Mouse (Mus musculus): ENCODE results near the gene Ybey. TPM values are rescaled to one million over a fixed set of nuclear protein-coding genes. Genes with fewer than 3 reads are reported as not detected.

The Ybey gene
- polyA plus RNA-seq, 1 experiment from 2014 or later, result 5.9 TPM

DNA sequence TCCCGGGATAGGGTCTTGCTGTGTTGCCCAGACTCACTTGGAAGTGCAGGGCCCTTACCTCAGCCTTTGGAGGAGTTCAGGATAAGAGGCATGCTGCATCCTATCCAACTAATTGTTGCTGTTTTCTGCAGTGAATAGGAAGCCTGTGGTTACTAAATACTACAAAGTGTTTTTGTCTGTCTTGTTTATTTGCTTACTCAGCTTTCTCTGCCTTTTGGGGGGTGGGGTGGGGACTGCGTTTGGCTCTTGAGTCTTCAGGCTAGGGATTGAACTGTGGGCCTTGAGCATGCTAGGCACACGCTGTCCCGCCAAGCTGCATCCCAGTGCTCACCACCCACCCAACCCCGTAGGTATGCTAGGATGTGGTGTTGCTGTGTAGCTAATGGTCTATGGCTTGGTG is 4.8 kb upstream of the Ybey start:
- H3K27me3 ChIP-seq (replicated peaks; ENCODE audit: insufficient read depth, low read length), result no peaks in the 10 kb centered on the region
- WGBS, result 90% methylated on average over 5 of the region's 5 CpGs

GRCm38 (mm10) chr10:76462721-76463120 is 6.2 kb downstream of the Ybey start:
- WGBS, result 88% methylated on average over 6 of the region's 6 CpGs
- Histone ChIP-seq H3K27ac (ENCODE audit: low read length) (no peak overlapping the region), H3K36me3 (ENCODE audit: insufficient read depth, low read length) (no peaks in the 10 kb centered on the region), H3K4me3 (ENCODE audit: low read depth, low read length) (no peak overlapping the region), H3K9ac (replicated peaks; ENCODE audit: low read depth) (no peak overlapping the region), H3K4me2 (replicated peaks; ENCODE audit: low read depth, low read length) (no peak overlapping the region), H3K9me3 (ENCODE audit: low read length) (no peaks in the 10 kb centered on the region), H3K4me1 (ENCODE audit: insufficient read depth, low read depth, low read length) (no peaks in the 10 kb centered on the region), H3K27me3 (replicated peaks; ENCODE audit: insufficient read depth, low read length) (no peaks in the 10 kb centered on the region)
- DNase-seq (ENCODE audit: low spot score) (no peak), ATAC-seq (no peak)
- TF ChIP-seq EP300 (IDR thresholded peaks at IDR 0.05) (no peak), CTCF (IDR thresholded peaks at IDR 0.05) (no peak)

More for the DNA sequence above, 4.8 kb upstream of the Ybey start:
- ATAC-seq (no peak), DNase-seq (ENCODE audit: low spot score) (no peak)
- no peak overlapping the region for H3K4me3 ChIP-seq (ENCODE audit: low read depth, low read length)
- H3K9ac ChIP-seq (replicated peaks; ENCODE audit: low read depth), result no peak overlapping the region
- H3K9me3 ChIP-seq (ENCODE audit: low read length), result no peaks in the 10 kb centered on the region
- no peaks in the 10 kb centered on the region for H3K4me1 ChIP-seq (ENCODE audit: insufficient read depth, low read depth, low read length)
- H3K36me3 ChIP-seq (ENCODE audit: insufficient read depth, low read length), result peaks cover 28% of the 10 kb centered on the region
- H3K27ac ChIP-seq (ENCODE audit: low read length), result no peak overlapping the region
- H3K4me2 ChIP-seq (replicated peaks; ENCODE audit: low read depth, low read length), result no peak overlapping the region
- TF ChIP-seq CTCF (IDR thresholded peaks at IDR 0.05), result no peak
- no peak for TF ChIP-seq EP300 (IDR thresholded peaks at IDR 0.05)

DNA sequence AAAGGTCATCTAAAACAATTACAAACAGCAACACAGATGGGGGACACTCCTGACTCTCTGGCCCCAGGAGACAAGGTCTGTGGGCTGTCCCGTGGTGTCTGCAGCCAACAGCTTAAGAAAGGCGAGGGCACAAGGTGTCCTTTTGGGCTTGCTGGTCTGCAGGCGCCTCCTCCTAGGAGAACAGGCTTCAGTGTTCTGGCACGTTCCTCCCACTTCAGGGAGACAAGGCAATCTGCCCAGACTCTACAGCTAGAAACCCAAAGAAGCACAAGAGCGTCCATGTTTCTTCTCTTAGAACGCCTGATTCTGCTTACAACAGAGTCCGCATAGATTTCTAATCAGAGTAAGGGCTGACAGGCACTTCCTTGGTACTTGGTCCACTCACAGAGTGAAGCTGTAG is 6.6 kb downstream of the Ybey start:
- no peak for TF ChIP-seq CTCF (IDR thresholded peaks at IDR 0.05)
- TF ChIP-seq EP300 (IDR thresholded peaks at IDR 0.05), result no peak
- WGBS, result 81% methylated on average over 7 of the region's 7 CpGs

GRCm38 (mm10) chr10:76461255-76461654 is 7.7 kb downstream of the Ybey start:
- H3K36me3 ChIP-seq (ENCODE audit: insufficient read depth, low read length), result no peaks in the 10 kb centered on the region

More for the DNA sequence above, 6.6 kb downstream of the Ybey start:
- Histone ChIP-seq H3K4me1 (ENCODE audit: insufficient read depth, low read depth, low read length) (no peaks in the 10 kb centered on the region), H3K27me3 (replicated peaks; ENCODE audit: insufficient read depth, low read length) (no peaks in the 10 kb centered on the region), H3K4me2 (replicated peaks; ENCODE audit: low read depth, low read length) (no peak overlapping the region), H3K9me3 (ENCODE audit: low read length) (no peaks in the 10 kb centered on the region), H3K27ac (ENCODE audit: low read length) (no peak overlapping the region), H3K4me3 (ENCODE audit: low read depth, low read length) (no peak overlapping the region), H3K9ac (replicated peaks; ENCODE audit: low read depth) (no peak overlapping the region), H3K36me3 (ENCODE audit: insufficient read depth, low read length) (no peaks in the 10 kb centered on the region)
- DNase-seq (ENCODE audit: low spot score), result no peak
- no peak for ATAC-seq

DNA sequence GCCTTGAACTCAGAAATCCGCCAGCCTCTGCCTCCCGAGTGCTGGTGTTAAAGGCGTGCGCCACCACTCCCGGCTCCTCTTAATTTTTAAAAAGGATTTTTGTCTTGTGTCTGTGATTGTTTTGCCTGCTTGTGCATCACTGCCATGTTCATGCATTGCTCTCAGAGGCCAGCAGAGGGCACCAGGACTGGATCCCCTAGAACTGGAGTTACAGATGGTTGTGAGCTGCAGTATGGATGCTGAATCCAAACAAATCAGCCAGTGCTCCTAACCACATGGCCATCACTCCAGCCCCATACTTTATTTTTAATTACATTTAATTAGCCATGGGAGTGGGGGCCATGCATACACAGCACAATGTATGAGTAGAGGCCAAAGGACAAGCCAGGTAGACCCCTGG is 13.6 kb downstream of the Ybey start:
- TF ChIP-seq EP300 (IDR thresholded peaks at IDR 0.05) (no peak), CTCF (IDR thresholded peaks at IDR 0.05) (peak; percentile 84)
- DNase-seq (ENCODE audit: low spot score) (peak; percentile 64), ATAC-seq (peak; percentile 34)
- Histone ChIP-seq H3K27me3 (replicated peaks; ENCODE audit: insufficient read depth, low read length) (no peaks in the 10 kb centered on the region), H3K9me3 (ENCODE audit: low read length) (no peaks in the 10 kb centered on the region), H3K4me1 (ENCODE audit: insufficient read depth, low read depth, low read length) (no peaks in the 10 kb centered on the region), H3K4me2 (replicated peaks; ENCODE audit: low read depth, low read length) (no peak overlapping the region), H3K27ac (ENCODE audit: low read length) (no peak overlapping the region), H3K4me3 (ENCODE audit: low read depth, low read length) (no peak overlapping the region), H3K9ac (replicated peaks; ENCODE audit: low read depth) (no peak overlapping the region), H3K36me3 (ENCODE audit: insufficient read depth, low read length) (no peaks in the 10 kb centered on the region)
- 52% methylated on average over 5 of the region's 5 CpGs for WGBS

More at GRCm38 (mm10) chr10:76461255-76461654, 7.7 kb downstream of the Ybey start:
- Histone ChIP-seq H3K9me3 (ENCODE audit: low read length) (no peaks in the 10 kb centered on the region), H3K4me3 (ENCODE audit: low read depth, low read length) (no peak overlapping the region), H3K27ac (ENCODE audit: low read length) (no peak overlapping the region), H3K9ac (replicated peaks; ENCODE audit: low read depth) (no peak overlapping the region), H3K27me3 (replicated peaks; ENCODE audit: insufficient read depth, low read length) (no peaks in the 10 kb centered on the region), H3K4me1 (ENCODE audit: insufficient read depth, low read depth, low read length) (no peaks in the 10 kb centered on the region), H3K4me2 (replicated peaks; ENCODE audit: low read depth, low read length) (no peak overlapping the region)
- DNase-seq (ENCODE audit: low spot score), result no peak
- WGBS, result 83% methylated on average over 1 of the region's 1 CpGs
- no peak for ATAC-seq
- no peak for TF ChIP-seq EP300 (IDR thresholded peaks at IDR 0.05)
- TF ChIP-seq CTCF (IDR thresholded peaks at IDR 0.05), result no peak

- no peaks in the 10 kb centered on the region for H3K9me3 ChIP-seq (ENCODE audit: low read length)
- H3K4me3 ChIP-seq (ENCODE audit: low read depth, low read length), result no peak within 1 kb of the TSS
- DNase-seq (ENCODE audit: low spot score) (peak; percentile 61), ATAC-seq (peak; percentile 15; the same call in 1 of the 2 replicates)
- no peak within 1 kb of the TSS; the same call in 1 of the 2 replicates for H3K4me2 ChIP-seq (replicated peaks; ENCODE audit: low read depth, low read length)
- TF ChIP-seq EP300 (IDR thresholded peaks at IDR 0.05) (no peak), CTCF (IDR thresholded peaks at IDR 0.05) (no peak)
- H3K36me3 ChIP-seq (ENCODE audit: insufficient read depth, low read length), result no peaks in the 10 kb centered on the region
- peaks cover 15% of the 10 kb centered on the region; the same call in 1 of the 2 replicates for H3K4me1 ChIP-seq (ENCODE audit: insufficient read depth, low read depth, low read length)
- WGBS, result 44% methylated on average over 5 of the region's 5 CpGs
- peak within 1 kb of the TSS; percentile 87 for H3K27ac ChIP-seq (ENCODE audit: low read length)
- no peak within 1 kb of the TSS for H3K9ac ChIP-seq (replicated peaks; ENCODE audit: low read depth)
- H3K27me3 ChIP-seq (replicated peaks; ENCODE audit: insufficient read depth, low read length), result no peaks in the 10 kb centered on the region
Measured at GRCm38 (mm10) chr10:76448851-76449250, 20.1 kb downstream of the Ybey start, which contains the start of gene 2610028H24Rik. Gene 2610028H24Rik (plus strand): TSS chr10:76449081.

All from lung, postnatal 0 days (tissue).